Mouse (Mus musculus) adrenal gland, postnatal 14 days (tissue): ENCODE data around the gene Lbh. TPM values are rescaled to one million over a fixed set of nuclear protein-coding genes. Genes with fewer than 3 reads are reported as not detected.

ENCODE experiments used
- DNase-seq: peaks from one replicate; pipeline ENCODE4 v3.0.0; 2021; ENCODE audit warnings: mixed read lengths
- long read RNA-seq, 2 experiments: library from polyadenylated mRNA; stranded (forward); transcript quantifications; one replicate each; pipeline ENCODE4 v2.0.0; 2021
- total RNA-seq: library from RNA; stranded (reverse); gene quantifications from 2 replicates; pipeline ENCODE4 v1.2.3, GENCODE M21; 2021

Lbh gene
- 41.7 and 53.4 TPM in 2 replicates for total RNA-seq
- long read RNA-seq, experiment 1, transcript Lbh-201 (3 exons, 3,069 nt): major isoform, 5 of 8 reads
- long read RNA-seq, experiment 1, partial matches to known transcripts: 0 of 8 reads
- long read RNA-seq, experiment 1, other reads (novel, unspliced or antisense): 3 of 8 reads
- long read RNA-seq, experiment 2, transcript Lbh-201 (3 exons, 3,069 nt): major isoform, 6 of 12 reads
- long read RNA-seq, experiment 2, partial matches to known transcripts: 0 of 12 reads
- long read RNA-seq, experiment 2, other reads (novel, unspliced or antisense): 6 of 12 reads

DNA sequence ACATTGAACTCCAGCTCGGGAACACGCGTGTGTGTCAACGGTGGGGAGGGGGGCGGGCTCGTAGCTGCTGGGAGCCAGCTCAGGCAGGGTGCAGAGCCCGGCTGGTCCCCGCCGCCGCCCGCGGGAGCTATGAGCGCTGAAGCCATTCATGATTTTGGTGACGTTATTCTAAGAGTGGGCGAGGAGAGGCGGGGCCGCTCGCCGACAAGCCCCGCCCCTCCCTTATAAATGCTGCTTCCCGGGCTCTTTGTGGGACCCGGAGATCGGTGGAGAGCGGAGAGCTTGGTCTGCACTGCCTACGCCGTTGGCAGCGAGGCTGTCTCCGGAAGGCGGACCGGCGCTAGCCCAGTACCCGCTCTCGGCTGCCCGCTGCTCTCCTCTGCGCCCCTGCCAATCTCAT lies at the start of gene Lbh:
Lbh (plus strand) TSS at position 253 of the 400 bp plus-strand sequence.
- peak; percentile 96 for DNase-seq

DNA sequence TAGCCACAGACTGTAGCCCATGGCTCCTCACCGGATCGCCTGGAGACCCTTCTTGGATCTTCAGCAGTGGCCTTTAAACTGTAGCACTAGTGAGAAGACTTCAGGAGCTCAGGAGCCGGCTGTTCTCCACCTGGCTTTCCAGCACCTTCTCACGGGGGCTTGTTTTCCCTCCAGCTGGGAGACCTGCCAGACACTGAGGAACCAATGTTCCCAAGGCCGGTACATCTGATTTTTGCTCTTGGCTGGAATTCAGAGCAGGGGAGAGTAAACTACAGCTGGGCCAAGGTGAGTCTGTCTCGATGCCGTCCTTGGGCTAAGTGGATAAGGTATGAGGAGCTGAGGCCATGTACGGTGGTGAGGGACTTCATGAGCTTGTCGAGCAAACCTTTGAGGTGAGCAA lies 39.1 kb upstream of the Lbh start:
- no peak for DNase-seq

DNA sequence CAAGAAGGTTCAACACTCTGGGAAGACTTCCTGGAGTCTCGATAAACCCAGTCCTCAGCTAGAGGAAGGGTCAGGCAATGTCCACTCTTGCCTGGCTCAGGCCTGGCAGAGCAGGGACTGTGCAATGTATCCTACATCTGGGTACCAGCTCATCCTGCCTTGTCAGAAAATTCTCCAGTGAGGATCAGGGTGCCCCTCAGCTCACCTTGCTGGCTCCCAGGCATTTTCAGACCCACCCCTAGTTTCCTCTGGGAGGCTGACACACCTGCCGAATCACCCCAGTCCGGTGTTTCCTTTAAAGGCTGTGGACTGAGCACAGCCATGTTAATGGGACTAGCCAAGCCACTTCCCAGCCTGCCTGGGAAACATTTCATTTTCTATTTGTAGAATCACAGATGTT lies 37.9 kb upstream of the Lbh start:
- no peak for DNase-seq

DNA sequence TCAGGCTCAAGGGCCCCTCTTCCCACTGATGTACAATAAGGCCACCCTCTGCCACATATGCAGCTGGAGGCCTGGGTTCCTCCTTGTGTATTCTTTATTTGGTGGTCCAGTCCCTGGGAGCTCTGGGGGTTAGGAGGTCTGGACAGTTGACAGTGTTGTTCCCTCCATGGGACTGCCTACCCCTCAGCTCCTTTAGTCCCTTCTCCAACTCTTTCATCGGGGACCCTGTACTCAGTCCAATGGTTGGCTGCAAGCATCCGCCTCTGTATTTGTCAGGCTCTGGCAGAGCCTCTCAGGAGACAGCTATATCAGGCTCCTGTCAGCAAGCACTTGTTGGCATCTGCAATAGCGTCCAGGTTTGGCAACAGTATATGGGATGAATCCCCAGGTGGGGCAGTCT lies 37.1 kb upstream of the Lbh start:
- DNase-seq: no peak

DNA sequence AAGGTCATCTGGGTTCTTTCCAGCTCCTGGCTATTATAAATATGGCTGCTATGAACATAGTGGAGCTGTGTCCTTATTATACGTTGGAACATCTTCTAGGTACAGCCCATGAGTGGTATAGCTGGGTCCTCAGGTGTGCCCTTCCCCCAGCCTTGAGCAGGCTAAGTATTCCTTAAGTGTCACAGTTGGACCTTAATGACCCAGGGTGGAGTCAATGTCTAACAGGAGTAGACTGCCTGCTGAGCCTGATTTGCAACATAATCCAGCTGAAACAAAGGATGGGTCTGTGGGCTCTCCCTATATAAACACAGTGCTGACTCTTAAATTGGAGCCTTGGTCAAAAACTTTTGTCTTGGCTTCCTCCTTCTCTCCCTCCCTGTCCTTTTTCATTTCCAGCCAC lies 36.3 kb upstream of the Lbh start:
- no peak for DNase-seq

DNA sequence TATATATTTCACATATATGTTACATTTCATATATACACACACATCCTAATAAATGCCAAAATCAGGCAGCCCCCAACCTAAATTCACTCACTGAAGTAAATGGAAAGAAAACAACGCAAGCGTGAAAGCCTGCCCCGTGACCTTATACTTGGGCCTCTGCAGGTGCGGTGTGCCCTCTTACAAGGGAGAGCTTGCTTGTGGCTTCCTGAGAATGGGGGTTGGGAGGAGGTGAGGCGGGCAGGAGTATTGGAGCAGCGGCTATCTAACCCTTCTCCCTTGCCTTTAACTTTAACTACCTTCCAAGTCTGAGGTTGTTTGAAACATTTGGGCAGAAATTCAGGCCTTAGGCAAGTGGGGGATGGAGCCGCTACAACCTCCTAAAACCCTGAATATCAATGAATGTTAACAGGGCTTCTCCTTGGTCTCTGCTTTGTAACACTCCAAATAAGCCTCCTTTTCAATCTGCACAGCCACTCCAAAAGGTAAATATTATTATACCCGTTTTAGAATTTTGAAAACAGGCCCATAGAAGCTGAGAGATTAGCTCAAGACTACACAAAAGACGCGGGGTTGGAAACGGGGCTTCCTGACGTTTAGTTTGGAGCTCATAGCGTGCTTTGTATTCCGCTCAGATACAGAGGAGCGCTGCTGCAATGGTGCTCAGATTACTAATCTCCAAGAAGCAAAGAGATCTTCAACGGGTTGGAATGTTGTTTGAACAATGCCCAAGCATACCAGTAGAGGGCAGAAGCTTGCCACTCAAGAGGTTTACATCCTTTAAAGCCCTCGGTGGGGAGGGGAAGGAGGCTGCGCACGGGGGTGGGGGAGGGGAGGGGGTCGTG lies 28.3 kb upstream of the Lbh start:
- DNase-seq: peak; percentile 72

DNA sequence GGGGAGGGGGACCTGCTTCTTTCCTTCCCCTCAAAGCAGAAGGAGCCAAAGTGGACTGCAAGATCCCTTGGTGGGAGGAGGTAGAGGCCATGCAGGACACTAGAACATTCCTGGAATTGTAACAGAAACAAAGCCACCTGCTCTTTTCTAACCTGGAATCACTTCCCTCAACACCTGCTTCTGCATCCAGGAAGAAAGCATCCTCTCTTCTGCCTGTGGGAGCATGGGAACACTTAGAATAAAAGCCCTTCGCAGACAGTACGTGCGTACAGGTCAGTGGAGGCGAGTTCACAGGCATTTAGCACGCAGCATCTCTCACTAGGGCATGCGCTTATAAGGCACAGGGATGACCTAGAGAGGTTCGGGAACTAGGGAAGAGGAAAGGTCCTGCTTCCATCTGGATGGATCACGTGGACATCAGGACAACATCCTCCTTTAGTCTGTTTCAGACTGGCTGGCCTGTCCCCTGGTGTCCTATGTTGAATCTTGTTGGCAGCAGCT lies 27.7 kb upstream of the Lbh start:
- no peak for DNase-seq

DNA sequence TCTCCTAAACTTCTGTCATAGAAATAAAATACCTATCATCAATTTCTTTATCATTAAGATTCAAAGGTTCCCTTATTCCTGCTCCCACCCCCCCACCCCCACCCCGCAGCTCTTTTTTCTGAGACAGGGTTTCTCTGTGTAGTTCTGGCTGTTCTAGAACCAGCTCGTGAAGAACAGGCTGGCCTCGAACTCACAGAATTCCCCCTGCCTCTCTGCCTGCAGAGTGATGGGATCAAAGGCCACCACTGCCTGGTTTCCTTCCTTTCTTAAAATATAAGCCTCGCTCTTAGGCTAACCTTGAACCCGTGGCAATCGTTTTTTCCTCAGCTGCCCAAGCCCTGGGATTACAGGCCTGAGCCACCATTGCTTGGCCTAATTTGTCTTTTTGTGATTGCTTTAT lies 26.5 kb upstream of the Lbh start:
- DNase-seq: no peak

DNA sequence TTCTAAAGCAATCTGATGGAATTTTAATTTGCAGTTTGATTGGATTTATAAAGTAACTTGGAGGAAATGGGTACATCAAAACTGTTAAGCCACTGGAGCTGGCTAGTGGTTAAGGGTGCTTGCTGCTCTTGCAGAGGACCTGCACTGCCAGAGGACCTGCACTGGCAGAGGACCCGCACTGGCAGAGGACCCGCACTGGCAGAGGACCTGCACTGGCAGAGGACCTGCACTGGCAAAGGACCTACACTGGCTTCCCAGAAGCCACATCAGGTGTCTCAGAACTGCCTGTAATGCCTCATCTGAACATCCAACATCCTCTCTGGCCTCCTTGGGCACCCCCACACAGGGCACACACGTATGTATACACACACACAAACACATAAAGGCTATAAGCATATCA lies 22.6 kb upstream of the Lbh start:
- no peak for DNase-seq

DNA sequence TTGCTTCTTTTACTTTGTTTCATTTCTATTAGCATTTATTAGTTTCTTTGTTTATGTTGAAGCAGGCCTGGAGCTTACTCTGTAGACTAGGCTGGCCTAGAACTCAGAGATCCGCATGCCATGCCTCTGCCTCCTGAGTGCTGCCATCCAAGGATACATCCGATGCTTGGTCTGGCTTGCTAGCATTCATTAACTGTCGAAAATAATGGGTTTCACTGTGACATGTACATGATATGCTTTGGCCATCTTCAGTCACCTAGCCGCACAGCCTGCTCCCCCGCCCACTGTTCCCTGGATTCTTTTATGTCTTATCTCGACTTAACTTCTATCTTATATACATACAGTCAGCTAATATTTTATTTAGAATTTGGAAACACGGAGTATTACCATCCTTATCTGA lies 21.0 kb upstream of the Lbh start:
- no peak for DNase-seq

DNA sequence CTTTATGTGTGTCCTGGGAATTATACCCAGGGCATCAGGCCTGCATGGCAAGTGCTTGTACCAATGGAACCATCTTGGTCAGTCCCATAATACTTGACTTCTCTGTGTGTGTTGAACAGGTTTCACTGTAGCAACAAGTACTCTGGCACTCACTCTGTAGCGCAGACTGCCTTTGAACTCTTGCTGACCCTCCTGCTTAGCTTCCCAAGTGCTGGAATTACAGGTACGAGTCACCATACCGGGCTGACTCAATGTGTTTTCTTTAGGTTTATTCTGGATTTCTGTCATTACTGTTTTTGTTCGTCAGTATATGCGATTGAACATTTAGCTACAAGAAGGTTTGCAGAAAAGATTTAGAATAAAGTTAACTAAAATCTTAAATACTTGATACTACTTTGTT lies 20.1 kb upstream of the Lbh start:
- DNase-seq: no peak

DNA sequence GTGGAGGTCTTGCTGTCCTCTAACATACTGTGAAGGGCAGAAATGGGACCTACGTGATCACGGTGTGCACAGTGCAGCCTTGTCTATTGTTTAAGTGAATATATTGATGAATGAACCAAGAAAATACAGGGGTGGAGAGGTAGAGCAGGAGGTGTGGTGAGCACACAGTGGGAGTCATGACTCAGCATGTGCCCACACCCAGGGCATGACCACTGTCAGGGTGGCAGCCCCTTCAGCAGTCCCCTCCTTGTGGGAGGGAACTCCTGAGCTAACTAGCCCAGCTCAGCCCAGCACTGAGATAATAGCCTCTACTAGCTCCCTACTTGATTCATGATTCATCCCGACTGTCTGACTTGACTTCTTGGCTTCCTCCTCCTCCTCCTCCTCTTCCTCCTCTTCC lies 19.3 kb upstream of the Lbh start:
- no peak for DNase-seq

DNA sequence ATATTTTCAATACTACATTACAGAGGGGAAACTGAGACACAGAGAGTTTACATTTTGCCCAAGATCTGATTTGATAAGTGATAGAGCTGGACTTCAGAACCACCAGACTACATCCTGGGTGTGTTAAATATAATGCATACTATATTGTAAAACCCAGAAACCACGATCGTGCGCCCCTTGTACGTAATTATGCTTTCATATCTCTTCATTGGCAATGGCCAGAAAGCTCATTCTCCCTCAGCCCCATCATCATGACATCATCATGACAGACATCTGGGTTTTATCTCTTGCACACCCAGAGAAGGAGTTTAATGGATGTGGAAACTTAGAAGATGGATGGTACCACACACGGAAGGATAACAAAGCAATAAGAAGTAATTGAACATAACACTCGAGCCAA lies 17.1 kb upstream of the Lbh start:
- DNase-seq: no peak

DNA sequence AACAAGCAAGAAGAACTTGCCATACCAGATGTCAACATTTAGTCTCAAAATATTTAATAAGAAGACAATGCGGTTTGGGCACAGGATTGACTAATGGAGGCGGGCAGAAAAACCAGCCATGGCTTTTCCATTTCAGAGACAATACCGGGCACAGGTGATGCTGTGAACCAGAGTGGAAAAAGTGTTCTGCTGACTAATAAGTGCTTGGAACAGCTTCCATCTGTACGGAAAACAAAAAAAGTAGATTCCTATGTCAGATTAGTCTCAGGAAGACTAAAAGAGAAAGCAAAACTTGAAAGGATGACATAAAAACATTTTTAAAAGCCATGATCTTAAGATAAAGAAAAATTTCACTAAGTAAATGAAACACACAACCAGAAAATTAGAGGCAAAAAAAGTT lies 16.4 kb upstream of the Lbh start:
- no peak for DNase-seq

DNA sequence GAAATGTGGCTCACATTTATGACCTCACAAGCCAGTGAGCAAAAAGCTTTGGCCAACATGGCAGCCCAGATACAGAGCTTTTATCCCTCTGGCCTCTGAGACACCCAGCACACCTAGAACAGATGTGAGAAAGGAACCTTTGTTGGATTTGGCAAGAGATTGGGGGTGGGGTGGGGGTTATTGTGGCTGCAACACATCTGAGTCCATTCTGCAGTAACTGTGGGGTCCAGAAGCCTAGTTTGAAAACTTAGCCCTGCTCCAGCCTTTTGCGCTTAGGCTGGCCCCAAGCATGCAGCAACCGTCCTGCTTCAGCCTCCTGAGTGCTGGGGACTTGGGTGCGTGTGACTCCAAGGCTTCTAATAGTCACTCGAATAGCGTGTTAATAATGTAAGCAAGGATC lies 14.8 kb upstream of the Lbh start:
- no peak for DNase-seq

DNA sequence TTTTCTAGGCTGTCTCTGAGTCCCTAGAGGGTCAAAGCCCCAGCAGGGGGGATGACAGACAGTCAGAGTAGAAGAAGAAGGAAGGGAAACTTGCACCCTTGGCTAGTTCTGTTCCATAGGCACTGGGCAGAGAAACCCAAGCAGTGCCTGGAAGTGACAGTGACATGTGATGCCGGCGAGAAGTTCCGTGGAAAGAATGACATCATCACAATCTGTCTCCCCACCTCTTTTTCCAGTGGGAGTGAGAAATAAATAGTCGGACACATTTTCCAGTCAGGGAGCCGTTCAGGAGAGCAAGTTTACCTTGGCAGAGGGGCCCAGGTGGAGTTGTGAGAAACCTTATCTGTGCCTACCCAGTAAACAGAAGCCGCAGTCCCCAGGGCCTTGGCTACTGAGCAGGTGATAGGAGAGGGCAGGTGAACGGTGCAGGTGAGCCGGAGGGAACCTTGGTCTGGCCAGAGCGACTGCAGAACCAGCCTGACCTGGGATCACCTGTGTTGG lies 14.1 kb upstream of the Lbh start:
- DNase-seq: no peak

DNA sequence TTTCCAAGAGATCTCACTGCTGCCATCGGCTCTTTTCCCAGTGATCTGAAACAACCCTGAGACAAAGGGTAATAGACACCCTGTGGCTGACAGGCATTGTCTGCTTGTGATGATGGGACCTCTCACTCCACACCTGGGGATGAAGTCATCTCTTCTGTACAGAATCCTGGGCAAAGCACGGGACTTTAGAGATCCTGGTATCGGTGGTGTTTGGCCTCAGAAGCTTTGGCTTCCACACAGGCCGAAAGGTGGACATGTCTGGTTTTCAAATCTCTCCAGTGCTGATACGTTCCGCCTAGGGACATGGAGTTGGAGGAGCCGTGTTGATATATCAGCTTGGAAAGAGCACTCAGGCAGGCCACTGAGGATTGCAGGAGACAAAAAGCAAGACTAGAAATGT lies 13.2 kb upstream of the Lbh start:
- DNase-seq: no peak

DNA sequence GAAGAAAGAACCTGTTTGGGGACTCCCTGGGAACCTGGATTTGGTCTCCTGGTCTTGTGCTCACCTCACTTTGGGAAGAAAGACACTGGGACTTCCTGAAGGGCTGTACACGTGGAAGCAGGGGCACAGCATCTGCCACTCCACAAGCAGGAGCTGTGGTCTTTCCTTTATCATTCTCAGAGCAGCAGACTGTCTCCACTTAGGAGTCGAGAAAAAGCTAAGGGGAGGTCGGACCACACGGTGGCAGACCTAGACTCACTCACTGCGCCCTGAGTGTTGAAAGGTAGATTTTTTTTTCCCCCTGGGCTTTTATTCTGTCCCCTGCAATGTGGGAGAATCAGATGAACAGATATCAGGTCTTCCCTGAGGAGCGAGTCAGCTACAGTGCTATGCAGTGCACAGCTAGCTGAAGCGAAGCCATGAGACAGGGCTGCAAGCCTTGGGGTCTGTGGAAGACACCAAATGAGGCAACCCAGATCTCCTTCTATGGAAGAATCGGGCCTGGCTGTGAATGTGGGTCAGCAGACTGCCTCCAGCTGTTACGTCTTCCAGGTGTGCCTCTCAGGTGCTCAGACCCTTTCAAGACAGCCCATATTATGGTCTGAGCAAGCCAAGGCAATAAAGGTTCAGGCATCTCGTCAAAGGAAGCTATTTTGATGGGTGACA lies 11.7 kb upstream of the Lbh start:
- DNase-seq: no peak

DNA sequence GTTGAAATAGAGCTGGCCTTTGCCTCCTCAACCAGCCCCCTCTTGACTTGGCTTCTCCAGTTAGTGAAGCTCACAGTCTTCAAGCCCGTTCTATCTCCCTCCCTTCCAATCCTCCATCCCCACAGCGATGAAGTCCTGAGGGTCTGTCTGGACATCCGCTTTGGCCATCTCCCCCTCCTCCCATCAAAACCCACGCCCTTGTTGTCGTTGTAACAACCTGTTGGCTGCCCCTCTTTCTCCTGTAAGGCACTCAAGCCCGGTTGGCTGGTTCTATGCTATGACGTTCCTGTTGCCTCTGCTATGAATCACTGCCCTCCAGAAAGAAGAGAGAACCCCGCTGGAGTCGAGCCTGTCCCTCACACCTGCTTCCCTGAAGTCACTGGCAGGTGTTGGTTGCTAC lies 10.9 kb upstream of the Lbh start:
- no peak for DNase-seq

DNA sequence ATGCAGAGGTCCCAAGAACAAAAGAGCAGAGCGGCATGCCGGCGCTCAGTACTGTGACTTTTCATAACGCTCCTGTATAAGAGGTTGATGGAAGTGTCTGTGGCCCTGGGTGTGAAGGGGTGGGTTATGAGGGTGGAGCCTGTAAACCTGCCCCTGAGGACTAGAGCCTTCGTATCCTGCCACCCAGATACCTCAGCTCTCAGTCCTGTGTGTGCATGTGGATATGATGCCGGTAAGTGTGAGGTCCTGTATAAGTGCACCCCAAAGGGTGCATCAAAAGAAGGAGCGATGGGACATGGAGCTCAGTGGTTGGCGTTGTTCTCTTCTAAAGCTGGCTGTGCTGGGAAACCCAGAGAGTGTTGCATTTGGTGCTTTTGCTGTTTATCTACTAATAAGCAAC lies 10.3 kb upstream of the Lbh start:
- DNase-seq: no peak

DNA sequence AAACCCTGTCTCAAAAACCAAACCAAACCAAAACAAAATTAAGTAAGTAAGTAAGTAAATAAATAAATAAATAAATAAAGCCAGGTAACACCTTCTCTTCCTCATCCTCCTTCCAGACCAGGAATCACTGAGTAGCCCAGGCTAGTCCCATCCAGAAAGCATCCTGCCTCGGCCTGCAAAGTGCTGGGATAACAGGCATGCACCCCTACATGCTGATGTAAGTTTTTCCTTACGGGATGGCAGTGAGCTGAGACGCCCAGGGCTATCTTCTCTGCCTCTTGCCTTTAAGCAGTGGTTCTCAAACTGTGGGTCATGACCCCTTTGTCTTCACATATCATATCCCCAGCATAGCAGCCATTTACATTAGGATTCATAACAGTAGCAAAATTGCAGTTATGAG lies 9.5 kb upstream of the Lbh start:
- no peak for DNase-seq

DNA sequence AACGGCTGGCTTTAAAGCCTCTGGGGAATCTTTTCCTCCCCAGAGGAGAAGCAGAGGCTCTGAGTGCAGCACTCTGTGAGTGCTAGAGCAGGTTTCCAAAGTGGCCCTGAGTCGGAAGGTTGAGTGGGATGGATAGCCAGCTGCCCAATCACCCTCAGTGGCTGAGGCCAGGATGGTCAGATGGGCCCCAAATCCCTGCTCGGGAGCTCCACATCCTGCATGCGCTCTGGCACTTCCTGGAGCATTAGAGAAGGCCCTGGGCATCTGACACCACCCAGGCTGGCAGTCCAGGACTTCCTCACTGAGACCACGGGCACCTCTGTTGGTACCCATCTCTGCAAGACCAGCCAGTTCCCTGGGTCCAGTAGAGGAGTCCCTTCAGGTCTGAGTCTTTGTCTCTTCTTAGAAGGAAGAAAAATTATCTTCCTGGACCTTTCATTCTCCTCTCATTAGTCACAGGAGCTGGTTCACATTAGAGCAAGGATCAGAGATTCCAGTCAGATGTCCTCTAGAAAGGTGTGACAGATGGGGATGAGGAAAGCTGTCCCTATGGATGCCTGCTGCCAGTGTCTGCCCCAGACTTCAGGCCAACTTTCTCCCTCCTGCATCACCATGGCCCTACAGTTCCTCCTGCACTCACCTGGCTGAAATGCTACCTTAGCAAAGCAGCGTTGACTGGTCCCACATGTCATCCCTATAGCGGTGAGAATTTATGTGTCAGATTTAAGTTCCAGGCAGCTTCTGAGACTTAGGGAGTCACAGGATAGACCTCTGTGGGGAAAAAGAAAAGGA lies 8.8 kb upstream of the Lbh start:
- DNase-seq: no peak
